Mouse (Mus musculus) stomach, postnatal 0 days (tissue): ENCODE measurements around the gene Aldh5a1. TPM values are rescaled to one million over a fixed set of nuclear protein-coding genes. Genes with fewer than 3 reads are reported as not detected.

Source experiments
- ATAC-seq: fragments of 200-750 bp; cut with Nextera tagmentation; 2 replicates; pipeline ENCODE4 v1.8.0; 2017; ENCODE audit not compliant: low FRiP score, low TSS enrichment
- DNase-seq: peaks from one replicate; pipeline ENCODE4 v3.0.0-alpha.2; 2016; ENCODE audit warnings: low spot score
- H3K27ac ChIP-seq: fragments of 300-500 bp; sonication (generic); replicated peaks from 2 replicates; pipeline ENCODE4 v1.5.1; 2014; ENCODE audit warnings: mild to moderate bottlenecking, control low read depth
- H3K27me3 ChIP-seq: fragments of 300-500 bp; sonication (generic); 2 replicates; pipeline ENCODE4 v1.6.1; 2014; ENCODE audit warnings: low read length; ENCODE audit not compliant: control insufficient read depth, insufficient read depth
- H3K36me3 ChIP-seq: fragments of 300-500 bp; sonication (generic); 2 replicates; pipeline ENCODE4 v1.6.1; 2014; ENCODE audit warnings: low read length, mixed read lengths; ENCODE audit not compliant: control insufficient read depth, insufficient read depth
- H3K4me1 ChIP-seq: fragments of 300-500 bp; sonication (generic); replicated peaks from 2 replicates; pipeline ENCODE4 v1.6.1; 2014; ENCODE audit warnings: antibody characterized with exemption; ENCODE audit not compliant: control insufficient read depth, insufficient read depth
- H3K4me2 ChIP-seq: fragments of 300-500 bp; sonication (generic); replicated peaks from 2 replicates; pipeline ENCODE4 v1.6.1; 2014; ENCODE audit warnings: low read depth, mild to moderate bottlenecking, control low read depth, moderate library complexity
- H3K4me3 ChIP-seq: fragments of 300-500 bp; sonication (generic); 2 replicates; pipeline ENCODE4 v1.5.1; 2014; ENCODE audit warnings: low read depth, low read length, control low read depth
- H3K9ac ChIP-seq: fragments of 300-500 bp; sonication (generic); 2 replicates; pipeline ENCODE4 v1.6.1; 2014; ENCODE audit warnings: mild to moderate bottlenecking, low read length, control low read depth, mixed read lengths
- H3K9me3 ChIP-seq: fragments of 300-500 bp; sonication (generic); 2 replicates; pipeline ENCODE4 v1.6.1; 2016; ENCODE audit warnings: low read length; ENCODE audit not compliant: control insufficient read depth
- CTCF ChIP-seq: IDR thresholded peaks from 2 replicates; pipeline ENCODE4 v1.5.1; 2016; ENCODE audit warnings: antibody characterized with exemption, low read depth, mild to moderate bottlenecking, moderate library complexity
- EP300 ChIP-seq: optimal IDR thresholded peaks from 2 replicates; pipeline ENCODE3; 2016; ENCODE audit warnings: antibody characterized with exemption
- WGBS: fragments of 180-500 bp; shearing (Covaris S2); extraction: QIAGEN DNeasy Blood & Tissue Kit; methylation state at CpG from one replicate; pipeline ENCODE4 v1.1.7; 2014; 5-methylcytosine and 5-hydroxymethylcytosine counted together
- polyA plus RNA-seq: library from polyadenylated mRNA; unstranded; fragments of >200 nt; fragmentation: Nextera tagmentation; extraction: Ambion mirVana; gene quantifications from 2 replicates; pipeline ENCODE4 v1.2.1, GENCODE M21; 2015

Gene Aldh5a1
- polyA plus RNA-seq, 1 experiment from 2014 or later, result 6.1 TPM

GRCm38 (mm10) chr13:24965846-24966201, 28.4 kb upstream of the Aldh5a1 start:
- ATAC-seq, result peak; percentile 26; the same call in 1 of the 2 replicates
- H3K4me3 ChIP-seq, result peak overlapping the region; percentile 33
- H3K9me3 ChIP-seq, result no peaks in the 10 kb centered on the region
- TF ChIP-seq CTCF (no peak), EP300 (no peak)
- no peak overlapping the region for H3K27ac ChIP-seq
- no peak for DNase-seq
- 26% methylated on average over 5 of the region's 5 CpGs for WGBS
- H3K36me3 ChIP-seq, result peaks cover 2% of the 10 kb centered on the region; the same call in 1 of the 2 replicates
- peak overlapping the region; percentile 57 for H3K4me2 ChIP-seq
- no peaks in the 10 kb centered on the region for H3K27me3 ChIP-seq
- no peaks in the 10 kb centered on the region for H3K4me1 ChIP-seq
- 0 out of 2 replicates have a peak overlapping the region, but pooled peaks have one; percentile 23 for H3K9ac ChIP-seq

DNA sequence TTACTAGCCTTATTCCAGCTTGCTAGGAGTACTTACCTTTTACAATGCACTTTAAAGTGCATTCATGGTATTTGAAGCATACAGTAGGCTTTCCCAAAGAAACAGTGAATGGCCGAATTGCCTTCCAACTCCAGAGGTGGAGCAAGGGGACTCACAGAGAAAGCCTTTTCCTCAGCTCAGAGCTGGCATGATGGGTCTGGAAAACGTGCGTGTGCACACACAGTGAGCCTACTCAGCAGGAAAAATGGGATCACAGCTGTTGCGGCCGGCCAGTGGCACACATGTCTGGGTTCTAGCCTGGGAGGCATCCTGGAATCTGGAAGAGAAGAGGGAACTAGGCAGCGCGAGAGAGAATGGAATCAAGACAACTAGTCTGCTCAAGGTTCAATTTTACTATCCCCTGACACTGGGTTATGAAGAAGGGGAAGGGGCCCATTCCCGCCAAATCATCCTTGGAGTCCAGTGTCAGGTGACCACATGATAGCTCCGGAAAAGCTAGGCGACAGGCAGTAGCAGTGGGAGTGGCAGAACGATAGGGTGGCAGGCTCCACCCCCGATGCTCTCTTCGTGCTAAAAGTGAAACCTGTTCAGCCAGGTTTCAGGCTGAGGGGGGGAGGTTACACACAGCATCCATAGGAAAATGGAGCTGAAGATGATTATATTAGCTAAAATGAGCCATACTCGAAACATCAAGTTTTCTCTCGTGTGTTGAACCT, 27.8 kb upstream of the Aldh5a1 start:
- WGBS, result 12% methylated on average over 15 of the region's 15 CpGs
- Histone ChIP-seq H3K9me3 (no peaks in the 10 kb centered on the region), H3K27ac (no peak overlapping the region), H3K4me1 (no peaks in the 10 kb centered on the region), H3K36me3 (peaks cover 2% of the 10 kb centered on the region; the same call in 1 of the 2 replicates), H3K4me3 (peak overlapping the region; percentile 33), H3K27me3 (no peaks in the 10 kb centered on the region), H3K9ac (0 out of 2 replicates have a peak overlapping the region, but pooled peaks have one; percentile 23), H3K4me2 (peak overlapping the region; percentile 57)
- ATAC-seq (peak; percentile 64; the same call in 1 of the 2 replicates), DNase-seq (peak; percentile 60)
- TF ChIP-seq CTCF (no peak), EP300 (no peak)

GRCm38 (mm10) chr13:24962119-24962518, 24.7 kb upstream of the Aldh5a1 start:
- no peak for TF ChIP-seq EP300
- TF ChIP-seq CTCF, result no peak
- WGBS, result 83% methylated on average over 8 of the region's 8 CpGs
- no peak overlapping the region for H3K4me2 ChIP-seq
- H3K4me3 ChIP-seq, result no peak overlapping the region
- peaks cover 2% of the 10 kb centered on the region; the same call in 1 of the 2 replicates for H3K36me3 ChIP-seq
- H3K27me3 ChIP-seq, result no peaks in the 10 kb centered on the region
- no peaks in the 10 kb centered on the region for H3K4me1 ChIP-seq
- ATAC-seq (no peak), DNase-seq (no peak)
- H3K9ac ChIP-seq, result no peak overlapping the region
- no peaks in the 10 kb centered on the region for H3K9me3 ChIP-seq
- H3K27ac ChIP-seq, result no peak overlapping the region

DNA sequence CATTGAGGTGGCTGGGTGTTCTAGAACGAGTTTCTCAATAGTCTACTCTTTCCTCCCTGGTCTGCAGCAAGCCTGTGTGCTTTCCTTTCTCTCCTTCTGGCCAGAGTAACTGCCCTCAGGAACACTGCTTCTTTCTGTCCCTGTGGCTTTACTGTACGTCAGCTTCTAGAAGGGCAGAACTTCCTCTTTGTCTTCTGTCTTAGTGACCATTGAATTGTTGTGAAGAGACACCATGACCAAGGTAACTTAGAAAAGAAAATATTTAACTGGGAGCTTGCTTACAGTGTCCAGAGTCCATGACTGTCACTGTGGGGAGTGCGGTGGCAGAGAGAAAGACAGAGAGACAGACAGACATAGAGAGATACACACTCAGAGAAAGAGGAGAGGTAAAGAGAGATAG, 22.6 kb upstream of the Aldh5a1 start:
- H3K4me3 ChIP-seq, result no peak overlapping the region
- H3K27ac ChIP-seq, result no peak overlapping the region
- H3K27me3 ChIP-seq, result no peaks in the 10 kb centered on the region
- no peaks in the 10 kb centered on the region for H3K4me1 ChIP-seq
- no peak overlapping the region for H3K9ac ChIP-seq
- no peak for DNase-seq
- TF ChIP-seq EP300 (no peak), CTCF (no peak)
- 80% methylated on average over 3 of the region's 3 CpGs for WGBS
- H3K36me3 ChIP-seq, result peaks cover 2% of the 10 kb centered on the region; the same call in 1 of the 2 replicates
- H3K9me3 ChIP-seq, result no peaks in the 10 kb centered on the region
- no peak for ATAC-seq
- H3K4me2 ChIP-seq, result no peak overlapping the region

DNA sequence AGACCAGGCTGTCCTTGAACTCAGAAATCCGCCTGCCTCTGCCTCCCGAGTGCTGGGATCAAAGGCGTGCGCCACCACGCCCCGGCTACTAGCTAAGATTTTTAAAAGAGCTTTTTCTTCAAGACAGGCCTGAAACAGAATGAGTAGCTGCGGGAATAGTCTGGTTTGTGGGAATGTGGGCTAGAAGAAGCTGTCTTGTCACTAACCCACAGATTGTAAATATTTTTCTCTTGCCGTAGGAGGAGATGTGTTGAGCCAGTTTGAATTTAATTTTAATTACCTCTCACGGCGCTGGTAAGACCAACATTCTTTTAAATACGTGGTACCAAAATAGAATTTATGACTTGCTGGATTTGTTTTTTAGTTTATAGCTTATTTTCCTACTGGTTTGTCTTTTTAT, 21.2 kb upstream of the Aldh5a1 start:
- no peak overlapping the region for H3K27ac ChIP-seq
- H3K27me3 ChIP-seq, result no peaks in the 10 kb centered on the region
- H3K4me2 ChIP-seq, result no peak overlapping the region
- no peak for DNase-seq
- H3K36me3 ChIP-seq, result peaks cover 2% of the 10 kb centered on the region; the same call in 1 of the 2 replicates
- no peaks in the 10 kb centered on the region for H3K4me1 ChIP-seq
- WGBS, result 89% methylated on average over 11 of the region's 11 CpGs
- TF ChIP-seq EP300 (no peak), CTCF (no peak)
- no peak overlapping the region for H3K4me3 ChIP-seq
- H3K9me3 ChIP-seq, result no peaks in the 10 kb centered on the region
- H3K9ac ChIP-seq, result no peak overlapping the region
- ATAC-seq, result no peak

- no peak overlapping the region for H3K4me2 ChIP-seq
- H3K27ac ChIP-seq, result no peak overlapping the region
- H3K27me3 ChIP-seq, result no peaks in the 10 kb centered on the region
- no peak overlapping the region for H3K4me3 ChIP-seq
- H3K4me1 ChIP-seq, result no peaks in the 10 kb centered on the region
- ATAC-seq (peak; percentile 72; the same call in 1 of the 2 replicates), DNase-seq (peak; percentile 65)
- 16% methylated on average over 10 of the region's 10 CpGs for WGBS
- H3K36me3 ChIP-seq, result no peaks in the 10 kb centered on the region
- TF ChIP-seq CTCF (peak; percentile 14; the same call in 1 of the 2 replicates), EP300 (no peak)
- H3K9ac ChIP-seq, result no peak overlapping the region
- no peaks in the 10 kb centered on the region for H3K9me3 ChIP-seq
Observed at GRCm38 (mm10) chr13:24955500-24955899, 18.0 kb upstream of the Aldh5a1 start.
